Mouse (Mus musculus): ENCODE results near the gene Ahrr.

Ahrr gene

DNA sequence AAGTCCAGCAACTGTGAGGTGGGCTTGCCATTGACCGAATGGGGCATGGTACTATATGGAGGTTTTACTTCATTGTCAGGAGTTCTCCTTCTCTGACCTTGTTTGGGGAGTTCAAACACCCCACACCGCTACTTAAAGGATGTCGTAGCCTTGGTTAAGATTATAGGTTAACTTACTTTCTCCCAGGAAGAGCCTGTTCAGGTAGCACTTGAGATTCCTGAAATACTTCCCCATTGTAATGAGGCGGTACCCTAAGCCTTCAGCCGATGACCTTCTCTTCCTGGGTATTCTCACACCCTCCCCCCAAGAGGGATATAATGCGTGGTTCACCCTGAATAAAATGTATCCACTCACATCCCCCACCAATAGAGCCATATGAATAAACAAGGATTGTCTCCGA lies 54.6 kb downstream of the Ahrr start:
- no peak for DNase-seq

DNA sequence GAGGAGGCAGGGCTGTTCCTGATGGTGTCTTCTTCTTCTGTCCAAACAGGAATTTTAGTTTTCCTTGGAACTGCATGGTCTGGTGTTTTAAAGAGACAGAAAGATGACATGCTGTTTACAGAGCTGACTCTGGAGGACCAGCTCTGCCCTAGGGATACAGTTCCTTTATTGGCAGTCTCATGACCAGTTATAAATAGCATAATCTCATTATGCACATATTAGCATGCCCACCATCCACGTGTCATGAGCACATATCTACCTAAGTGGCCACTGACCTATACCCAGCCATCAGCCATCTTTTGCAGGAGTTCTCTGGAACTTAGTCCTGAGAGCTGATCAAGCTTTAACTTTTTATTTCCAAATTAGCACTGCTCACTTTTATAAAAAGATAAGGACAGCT lies 71.5 kb downstream of the Ahrr start:
- DNase-seq = no peak

DNA sequence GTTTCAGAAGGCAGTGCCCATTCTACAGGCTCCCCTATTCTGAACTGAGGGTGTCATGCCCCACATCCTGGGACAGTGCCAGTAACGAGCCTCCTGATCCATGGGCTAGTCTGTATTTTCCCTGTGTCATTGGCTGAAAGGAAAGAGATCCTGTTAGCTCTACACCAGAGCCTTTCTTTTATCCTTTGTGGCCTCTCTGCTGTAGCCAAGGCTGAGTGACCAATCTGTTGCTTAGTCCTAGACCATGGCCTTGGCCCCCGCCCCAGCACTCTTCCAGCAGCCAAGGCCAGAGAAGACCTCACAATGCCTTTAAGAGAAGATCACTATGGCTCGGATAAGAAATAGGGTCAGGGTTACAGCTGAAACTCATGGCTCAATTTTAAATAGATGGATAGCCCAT lies 73.7 kb downstream of the Ahrr start:
- no peak for DNase-seq

DNA sequence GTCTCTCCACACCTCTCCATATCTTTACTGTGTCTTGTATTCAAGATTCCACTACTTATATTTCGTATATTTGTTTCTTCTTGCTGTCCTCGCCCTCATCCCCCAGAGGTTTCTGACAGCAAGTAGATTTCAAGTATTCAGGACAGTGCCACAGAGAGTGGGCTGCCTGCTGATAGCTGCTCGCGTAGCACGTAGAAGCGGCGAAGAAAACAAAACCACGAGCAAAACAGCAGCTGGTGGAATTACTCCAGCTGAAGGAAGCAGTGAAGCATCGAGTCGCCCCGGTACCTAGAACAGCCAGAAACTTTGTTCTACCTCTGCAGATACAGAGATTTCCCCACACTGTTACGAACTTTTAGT lies 83.2 kb downstream of the Ahrr start:
- no peak for DNase-seq

DNA sequence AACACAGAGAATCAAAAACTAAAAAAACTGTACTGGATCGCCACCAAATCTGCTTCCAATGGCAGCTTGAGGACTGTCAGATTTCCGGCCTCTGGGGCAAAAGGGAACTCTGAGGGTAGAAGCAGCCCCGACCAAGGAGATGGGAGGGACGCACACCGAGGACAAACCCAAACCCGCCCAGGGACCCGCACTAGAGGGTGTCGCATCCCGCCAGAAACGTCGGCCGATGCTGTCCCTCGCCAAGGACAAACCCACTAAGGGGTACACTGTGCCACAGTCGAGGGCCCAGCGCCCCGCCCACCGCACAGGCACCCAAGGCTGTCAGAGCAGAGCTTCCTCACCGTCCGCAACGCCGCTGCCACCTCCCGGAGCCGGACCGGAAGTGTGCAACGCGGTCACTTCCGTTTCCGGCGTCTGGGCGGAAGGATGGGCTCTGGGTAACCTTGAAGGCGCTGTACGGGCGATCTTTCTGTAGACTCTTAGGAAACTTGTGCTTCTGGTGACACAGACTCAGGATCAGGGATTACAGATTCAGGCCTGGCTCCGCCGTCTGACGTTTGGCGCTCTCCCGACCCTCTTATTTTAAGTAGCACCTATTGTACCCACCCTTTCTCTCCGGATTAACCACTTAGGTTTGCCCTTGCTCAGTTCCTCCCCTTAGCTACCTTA lies 83.7 kb downstream of the Ahrr start, which contains the start of gene Exoc3:
TSS of gene Exoc3 (minus strand) at position 416 of the 669 bp plus-strand sequence.
- peak; percentile 90 for DNase-seq

DNA sequence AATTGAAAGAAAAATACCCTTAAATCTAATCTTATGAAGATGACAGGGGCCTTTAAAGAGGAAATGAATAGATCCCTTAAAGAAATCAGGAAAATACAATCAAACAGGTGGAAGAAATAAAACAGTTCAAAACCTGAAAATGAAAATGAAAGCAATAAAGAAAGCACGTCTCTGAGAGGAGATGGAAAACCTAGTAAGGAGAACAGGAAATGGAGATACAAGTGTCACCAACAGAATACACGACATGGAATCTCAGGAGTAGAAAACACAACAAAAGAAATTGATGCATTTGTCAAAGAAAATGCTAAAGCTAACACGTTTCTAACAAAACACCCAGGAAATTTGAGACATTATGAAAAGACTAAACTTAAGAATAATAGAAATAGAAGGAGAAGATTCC lies 95.7 kb downstream of the Ahrr start:
- DNase-seq = no peak

DNA sequence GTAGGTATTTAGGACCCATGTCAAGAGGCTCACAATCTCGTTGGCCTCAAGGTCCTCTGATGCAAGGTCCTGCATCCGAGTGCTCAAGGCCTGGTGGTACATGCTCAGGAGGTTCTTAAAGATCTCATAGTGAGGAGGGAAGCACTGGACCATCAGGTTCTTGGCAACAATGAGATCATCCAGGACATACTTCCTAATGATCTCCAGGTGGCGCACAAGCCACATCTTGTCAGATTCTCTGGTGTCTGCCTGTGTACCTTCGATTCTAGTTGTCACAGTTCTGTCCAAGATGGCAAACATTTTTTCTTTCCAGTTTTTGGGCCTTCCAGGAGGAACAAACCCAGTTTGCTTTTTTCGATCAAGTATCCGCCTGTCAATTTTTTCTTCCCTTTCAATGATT lies 99.5 kb downstream of the Ahrr start:
- DNase-seq = no peak

DNA sequence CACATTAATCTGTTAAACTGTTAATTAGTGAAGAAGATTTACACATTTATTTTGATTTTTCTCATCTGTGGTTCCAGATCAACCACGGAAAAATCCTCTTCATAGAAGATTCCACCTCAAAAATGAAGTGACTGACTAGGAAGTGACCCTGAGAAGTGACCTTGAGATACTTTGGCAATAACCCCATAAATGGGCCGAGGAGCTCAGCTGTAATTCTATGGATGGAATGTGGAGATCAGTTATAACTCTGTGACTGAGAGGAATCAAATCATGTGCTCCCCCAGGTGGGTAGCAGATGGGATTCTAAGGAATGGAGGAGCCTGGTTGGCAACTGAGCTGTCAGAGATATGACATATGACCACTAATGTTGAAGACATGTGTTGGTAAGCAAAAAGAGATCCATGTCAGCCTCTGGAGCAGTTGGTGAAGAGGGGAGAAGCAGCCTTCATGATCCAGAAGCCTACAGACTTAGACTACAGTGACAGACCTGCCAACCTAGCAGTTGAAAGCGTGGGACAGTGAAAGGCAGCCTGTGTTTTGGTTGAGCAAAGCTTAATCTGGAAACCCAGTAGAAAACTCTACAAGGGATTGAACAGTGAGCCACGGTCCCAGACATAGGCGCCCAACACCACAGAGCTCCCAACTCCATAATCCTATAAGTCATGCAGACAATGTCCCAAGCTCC lies 109.0 kb downstream of the Ahrr start:
- no peak for DNase-seq

DNA sequence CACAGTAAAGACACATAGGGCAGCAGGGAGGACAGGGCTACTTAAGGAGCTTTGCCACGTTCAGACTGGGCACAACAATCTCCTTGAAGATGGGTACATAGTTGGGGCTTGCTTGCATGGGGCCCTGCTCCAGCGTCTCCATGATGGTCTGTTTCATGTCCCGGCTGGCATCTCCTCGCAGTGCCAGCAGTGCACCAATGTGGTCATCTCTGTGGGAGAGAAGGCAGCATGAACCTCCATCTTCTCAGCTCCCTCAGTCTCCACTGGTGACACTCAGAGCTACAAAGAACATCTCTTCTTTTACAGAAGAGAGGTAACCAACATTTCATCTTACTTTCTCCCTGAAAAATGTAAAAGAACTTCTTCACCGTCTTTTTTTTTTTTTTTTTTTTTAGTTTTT lies 120.1 kb downstream of the Ahrr start:
- DNase-seq = no peak

DNA sequence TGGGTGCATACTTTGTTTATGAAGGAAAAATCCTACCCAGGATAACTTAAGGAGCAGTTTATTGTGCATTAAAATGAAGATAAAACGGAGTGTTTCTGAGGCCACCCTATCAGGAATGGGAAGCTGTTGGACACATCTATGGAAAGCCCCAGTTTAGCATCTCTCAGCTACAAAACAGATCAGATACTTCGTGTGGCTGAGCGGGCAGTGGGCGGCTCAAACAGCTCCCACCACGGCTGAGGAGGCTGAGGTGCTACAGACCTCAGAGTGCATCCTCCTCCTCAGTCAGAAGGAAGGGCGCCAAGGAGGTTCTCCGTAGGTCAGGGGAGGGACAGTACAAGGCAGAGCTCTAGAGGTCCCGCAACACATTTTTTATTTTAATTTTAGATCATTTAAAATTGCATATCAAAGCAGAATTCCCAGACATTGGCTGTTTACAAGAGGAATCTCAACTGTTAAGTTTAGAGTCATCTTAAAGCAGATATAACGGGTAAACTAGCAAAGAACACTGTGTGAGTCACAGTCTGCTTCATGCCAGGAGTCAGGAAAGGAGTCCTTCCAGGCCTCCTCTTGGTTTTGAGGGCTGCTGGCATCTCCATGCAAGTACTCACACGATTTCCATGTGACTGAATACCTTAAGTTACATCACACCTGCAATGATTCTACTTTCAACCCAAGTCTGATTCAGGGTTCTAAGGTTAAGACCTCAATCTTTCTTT lies 122.5 kb downstream of the Ahrr start:
- DNase-seq = no peak

DNA sequence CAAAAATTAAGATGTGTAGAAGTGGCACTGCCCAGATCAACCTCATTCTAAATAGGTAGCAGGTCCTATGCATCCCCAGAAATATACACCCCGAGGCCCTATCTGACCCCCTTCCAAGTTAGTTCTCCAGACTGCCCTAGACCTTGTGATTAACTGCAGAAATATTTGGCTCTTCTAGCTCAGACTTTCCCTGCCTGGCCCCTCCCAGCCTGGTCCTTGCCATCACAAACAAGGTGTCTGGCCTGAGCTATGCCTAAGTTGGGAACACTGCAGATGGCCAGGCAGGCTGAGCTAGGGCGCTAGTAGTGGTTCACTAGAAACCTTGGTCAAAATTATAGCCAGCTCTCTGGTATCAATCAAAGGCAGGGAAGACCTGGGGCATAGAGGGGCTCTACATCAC lies 124.6 kb downstream of the Ahrr start:
- no peak for DNase-seq

DNA sequence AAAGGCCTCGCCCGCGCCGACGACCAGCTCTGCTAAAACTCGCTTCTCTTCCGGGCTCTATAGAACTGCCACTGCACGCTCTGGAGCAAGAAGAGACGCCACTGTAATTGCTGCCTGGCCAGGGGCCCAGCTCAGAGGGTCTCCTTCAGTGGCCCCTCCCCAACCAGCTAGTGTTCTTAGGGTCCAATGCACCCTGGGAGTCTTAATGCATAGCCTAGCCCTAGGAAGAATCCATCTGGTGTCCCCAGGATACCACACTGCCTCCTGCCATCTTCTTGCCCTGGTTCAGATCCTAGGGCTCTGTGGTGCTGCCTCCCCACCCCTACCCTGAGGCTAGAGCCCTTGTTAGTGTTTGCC lies 125.1 kb downstream of the Ahrr start:
- no peak for DNase-seq

DNA sequence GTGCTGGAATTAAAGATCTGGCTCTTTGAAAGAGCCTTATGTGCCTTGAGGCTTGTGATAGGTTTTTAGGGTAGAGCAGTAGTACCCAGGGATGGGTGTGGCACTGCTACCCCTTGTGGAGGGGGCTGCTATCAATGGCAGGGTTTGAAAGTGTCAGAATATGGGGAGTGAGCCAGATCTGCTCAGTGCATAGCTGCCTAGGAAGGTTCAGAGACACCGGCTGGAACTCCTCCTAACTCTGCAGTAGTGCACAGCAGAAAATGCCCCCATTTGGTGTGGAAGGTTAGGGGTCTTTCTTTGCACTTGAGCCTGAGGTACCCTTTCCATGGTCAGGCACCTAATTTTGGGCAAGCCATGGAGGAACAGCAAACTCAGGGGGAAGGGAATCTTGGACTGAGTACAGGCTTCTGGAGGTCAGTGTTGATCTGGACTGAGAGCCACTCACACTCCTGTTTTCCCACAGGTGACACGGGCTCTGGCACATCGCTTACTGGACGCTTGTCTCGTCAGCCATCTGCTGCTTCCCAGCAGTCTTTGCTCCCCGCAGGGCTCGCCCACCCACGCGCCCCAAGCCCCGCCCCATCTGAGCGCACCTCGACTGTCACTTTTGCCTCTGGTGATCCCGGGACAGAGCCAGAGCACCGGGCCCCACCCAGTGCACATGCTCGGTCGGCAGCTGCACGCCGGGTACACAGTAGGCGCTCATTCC lies 125.6 kb downstream of the Ahrr start:
- DNase-seq = peak; percentile 59
